Mouse (Mus musculus) right cerebral cortex, postnatal 36 days (tissue): ENCODE measurements around the gene Atxn1.
A peak's percentile ranks its signal among the peaks of the same experiment; 100 is the strongest.

Experiments
- DNase-seq, 2 experiments: peaks; one replicate each; pipeline ENCODE4 v3.0.0; 2022; ENCODE audit warnings: low spot score in 2 of 2, mixed read lengths in 1 of 2

Atxn1 gene

GRCm38 (mm10) chr13:45963497-45964330 is 1.1 kb downstream of the Atxn1 start:
- DNase-seq, result peak; percentile 54 to 63

GRCm38 (mm10) chr13:45962776-45963175 is 2.0 kb downstream of the Atxn1 start:
- no peak for DNase-seq

GRCm38 (mm10) chr13:45961871-45962630 is 2.8 kb downstream of the Atxn1 start:
- no peak for DNase-seq

GRCm38 (mm10) chr13:45960311-45960965 is 4.4 kb downstream of the Atxn1 start:
- DNase-seq, result no peak

- DNase-seq, result no peak
These were observed 6.5 kb downstream of the Atxn1 start for GRCm38 (mm10) chr13:45958306-45958705.

- no peak for DNase-seq
These were observed 7.2 kb downstream of the Atxn1 start for GRCm38 (mm10) chr13:45957629-45958028.

GRCm38 (mm10) chr13:45956287-45956686 is 8.5 kb downstream of the Atxn1 start:
- DNase-seq, result no peak

- DNase-seq, result no peak
These were observed 9.3 kb downstream of the Atxn1 start for GRCm38 (mm10) chr13:45955370-45956055.

GRCm38 (mm10) chr13:45953098-45953497 is 11.7 kb downstream of the Atxn1 start:
- DNase-seq, result peak in 1 of 2 experiments; percentile 38

GRCm38 (mm10) chr13:45951071-45951645 is 13.7 kb downstream of the Atxn1 start:
- DNase-seq, result no peak

GRCm38 (mm10) chr13:45950355-45950861 is 14.4 kb downstream of the Atxn1 start:
- DNase-seq, result no peak

- DNase-seq, result no peak
These were observed 18.7 kb downstream of the Atxn1 start for GRCm38 (mm10) chr13:45946136-45946535.

- DNase-seq, result no peak
These were observed 22.5 kb downstream of the Atxn1 start for GRCm38 (mm10) chr13:45942337-45942736.

GRCm38 (mm10) chr13:45940714-45941113 is 24.1 kb downstream of the Atxn1 start:
- no peak for DNase-seq

- DNase-seq, result no peak
These were observed 25.2 kb downstream of the Atxn1 start for GRCm38 (mm10) chr13:45939561-45939960.

- DNase-seq, result no peak
These were observed 26.7 kb downstream of the Atxn1 start for GRCm38 (mm10) chr13:45938083-45938482.

- DNase-seq, result no peak
These were observed 28.0 kb downstream of the Atxn1 start for GRCm38 (mm10) chr13:45936765-45937164.

- no peak for DNase-seq
These were observed 29.0 kb downstream of the Atxn1 start for GRCm38 (mm10) chr13:45935798-45936197.

GRCm38 (mm10) chr13:45934841-45935240 is 30.0 kb downstream of the Atxn1 start:
- no peak for DNase-seq

GRCm38 (mm10) chr13:45934085-45934484 is 30.7 kb downstream of the Atxn1 start:
- no peak for DNase-seq

- no peak for DNase-seq
These were observed 32.3 kb downstream of the Atxn1 start for GRCm38 (mm10) chr13:45932491-45932921.
